Mouse (Mus musculus) induced T-regulatory cell, adult 2 months (primary cell): ENCODE measurements around the gene Frmd8.

Experiments
- DNase-seq: peaks from one replicate; pipeline ENCODE4 v3.0.0-alpha.2; 2012; ENCODE audit warnings: low read depth

Gene Frmd8

DNA sequence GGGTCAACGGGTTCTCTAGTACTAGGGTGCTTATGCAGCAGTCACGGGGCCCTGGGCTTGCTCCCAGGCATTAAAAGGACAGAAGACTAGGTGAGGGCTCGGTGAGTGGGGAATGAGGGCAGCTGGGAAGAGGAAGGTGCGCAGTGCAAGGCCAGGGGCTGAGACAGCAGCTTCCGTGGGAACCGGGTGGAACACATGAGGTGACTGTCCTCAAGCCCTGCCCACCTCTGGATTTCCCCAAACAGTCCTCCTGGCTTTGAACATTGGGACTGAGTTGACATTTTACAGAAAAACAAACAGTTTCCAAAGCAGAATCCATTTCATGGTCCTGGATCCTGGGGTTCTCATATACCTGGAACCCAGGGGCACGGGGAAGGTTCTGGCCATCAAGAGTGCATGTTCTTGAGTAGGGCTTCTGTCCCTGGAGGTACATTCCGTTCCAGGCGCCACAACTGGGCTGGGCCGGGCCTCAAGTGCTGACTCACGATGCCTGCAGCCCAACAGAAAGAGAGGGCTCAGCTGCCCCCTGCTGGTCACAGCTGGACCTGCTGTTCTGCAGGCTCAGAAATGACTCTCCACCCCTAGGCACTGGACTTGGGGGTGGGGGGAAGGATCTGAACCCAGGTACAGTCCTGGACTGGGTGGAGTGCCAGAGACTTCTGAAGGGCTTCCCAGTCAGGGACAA, 25.1 kb downstream of the Frmd8 start:
- peak; percentile 96 for DNase-seq

DNA sequence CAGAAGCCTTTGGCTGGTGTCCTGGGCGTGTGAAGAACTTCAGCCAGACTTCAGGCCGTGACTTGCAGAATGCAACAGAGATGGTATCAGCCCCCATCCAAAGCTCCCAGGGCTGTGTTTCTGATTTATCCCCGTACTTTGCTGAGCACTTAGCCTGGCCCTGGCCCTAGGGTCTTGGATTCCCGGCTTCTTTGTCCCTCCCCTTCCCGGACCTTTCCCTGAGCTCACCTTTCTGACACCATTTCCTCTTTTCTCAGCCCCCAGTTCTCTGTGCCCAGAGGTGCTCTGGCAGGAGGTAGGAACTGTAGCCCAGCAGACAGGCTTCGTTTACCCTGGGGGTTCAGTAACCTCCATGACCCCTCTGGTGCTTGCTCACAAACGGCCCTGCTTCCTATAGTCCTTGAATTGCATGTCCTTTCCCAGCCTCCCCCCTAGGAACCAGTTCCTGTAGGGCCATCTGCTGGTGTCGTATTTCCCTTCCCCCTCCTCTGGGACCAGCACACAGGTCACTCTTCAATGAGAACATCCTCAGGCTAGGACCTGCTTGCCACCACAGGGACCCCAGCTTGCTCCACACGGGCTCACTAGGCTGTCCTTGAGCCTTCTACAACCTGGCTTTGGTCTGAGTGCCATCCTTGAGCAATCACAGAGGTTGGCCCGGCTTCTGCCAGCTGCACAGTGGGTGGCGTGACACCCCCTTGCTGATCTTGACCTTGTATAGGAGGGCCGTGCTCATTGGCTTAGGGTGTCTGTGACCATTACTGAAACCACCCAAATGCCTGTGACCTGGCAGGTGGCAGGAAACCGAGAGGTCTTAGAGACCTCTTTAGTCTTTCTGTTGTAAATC, 26.0 kb downstream of the Frmd8 start:
- peak; percentile 60 for DNase-seq

DNA sequence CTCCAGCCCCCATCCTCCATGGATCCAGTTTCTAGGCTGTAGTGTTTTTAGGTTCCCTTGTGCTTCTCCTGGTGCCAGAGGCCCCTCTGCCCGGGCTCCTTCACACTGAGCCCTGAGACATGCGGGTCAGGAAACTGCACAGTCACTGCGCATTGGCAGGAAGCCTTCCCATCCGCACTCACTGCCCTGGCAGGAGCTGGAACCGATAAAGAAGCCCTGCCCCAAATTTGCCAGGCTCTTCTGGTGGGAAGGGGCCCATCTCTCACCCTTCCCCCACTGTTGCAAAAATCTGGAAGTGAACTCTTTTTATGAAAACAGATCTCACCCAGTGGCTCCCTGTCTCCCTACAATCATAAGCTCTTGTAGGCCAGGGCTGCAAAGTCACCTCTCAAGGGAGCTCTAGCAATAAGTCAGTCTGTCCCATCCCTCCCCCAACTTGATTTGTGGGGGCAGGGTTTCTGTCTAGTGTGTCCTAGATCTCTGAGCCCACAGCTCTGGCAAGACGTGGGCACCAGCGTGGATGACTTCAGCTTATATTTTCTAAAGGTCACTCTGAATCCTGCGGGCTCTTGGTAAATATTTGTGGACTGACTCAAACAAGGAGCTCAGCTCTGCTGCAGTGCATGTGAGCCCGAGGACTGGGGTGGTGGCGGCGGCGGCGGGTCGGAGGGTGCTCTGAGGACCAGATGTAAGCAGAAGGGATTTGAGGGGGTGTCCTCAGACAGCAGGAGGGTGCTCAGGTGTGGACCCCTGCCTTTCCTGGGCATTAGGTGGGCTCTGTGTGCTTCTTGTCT, 26.8 kb downstream of the Frmd8 start:
- peak; percentile 63 for DNase-seq

DNA sequence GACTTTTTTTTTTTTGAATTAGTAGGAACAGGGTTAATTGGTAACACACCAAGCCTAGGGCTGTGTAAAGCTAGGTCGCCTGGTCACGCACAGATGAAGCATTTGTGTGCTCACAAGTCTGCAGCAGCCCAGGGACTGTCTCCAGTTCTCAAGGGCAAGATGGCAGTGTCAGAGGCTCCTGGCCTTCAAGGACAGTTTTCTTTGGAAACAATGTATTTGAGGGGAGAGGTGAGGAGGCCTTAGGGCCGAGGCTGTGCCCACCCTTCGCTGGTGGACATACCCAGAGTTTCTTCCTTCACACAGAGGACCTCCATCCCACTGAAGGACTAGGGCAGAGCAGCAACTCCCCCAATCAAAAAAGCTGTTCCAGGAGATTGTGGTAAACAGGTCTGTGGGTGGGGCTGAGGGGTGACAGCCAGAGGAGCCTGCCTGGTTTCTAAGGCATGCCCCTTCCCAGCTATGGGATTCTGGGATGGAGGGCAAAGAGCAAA, 27.7 kb downstream of the Frmd8 start:
- no peak for DNase-seq

DNA sequence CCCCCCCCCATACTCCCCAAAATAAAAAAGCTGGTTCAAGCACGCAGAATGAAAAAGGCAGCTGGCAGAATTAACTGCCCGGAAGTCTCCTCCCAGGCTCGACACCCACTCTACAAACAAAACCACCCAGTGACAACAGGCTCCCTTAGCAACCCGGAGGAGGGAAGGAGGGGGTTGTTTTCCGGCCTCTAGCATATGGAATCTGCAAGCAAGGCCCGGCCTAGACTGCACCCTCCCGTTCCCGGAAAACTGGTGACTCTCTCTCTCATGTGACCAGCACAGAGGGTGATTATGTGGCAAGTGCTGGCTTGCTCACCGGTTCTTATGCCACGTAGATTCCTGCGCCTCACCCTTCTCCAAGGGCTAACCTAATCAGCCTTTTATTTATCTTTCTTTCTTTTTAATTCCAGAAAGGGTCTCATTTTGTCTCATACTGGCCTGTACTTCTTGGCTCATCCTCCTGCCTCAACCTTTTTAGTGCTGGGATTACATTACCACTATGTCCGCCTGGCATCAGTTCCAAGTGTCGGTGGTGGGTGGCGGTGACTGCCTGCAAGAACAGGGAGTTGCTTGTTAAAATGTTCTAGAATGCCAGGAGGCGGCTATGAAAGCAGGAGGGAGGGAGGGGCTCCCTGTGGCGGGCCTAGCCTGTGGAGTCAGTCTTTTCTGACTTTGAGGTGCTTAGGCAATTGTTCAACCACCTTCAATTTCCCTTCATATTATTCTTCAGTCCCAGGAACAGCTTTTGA, 28.3 kb downstream of the Frmd8 start:
- peak; percentile 89 for DNase-seq

DNA sequence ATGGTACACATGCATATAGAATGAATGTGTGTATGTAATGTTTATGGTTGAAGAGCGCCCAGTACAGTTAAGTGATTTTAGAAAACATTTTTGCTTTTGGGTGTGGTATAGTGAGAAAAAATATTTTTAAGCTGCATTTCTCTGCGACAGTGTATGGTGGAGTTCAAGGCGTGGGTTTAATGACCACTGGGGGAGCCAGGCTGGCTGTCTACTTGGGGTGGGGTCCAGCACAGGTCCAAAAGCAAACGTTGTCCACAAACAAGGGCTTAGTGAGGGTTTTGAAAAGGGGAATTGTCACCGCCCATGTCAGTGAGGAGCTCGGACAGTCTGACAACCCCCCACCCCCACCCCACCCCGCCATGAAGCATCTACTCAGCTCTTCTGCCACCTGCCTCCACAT, 28.9 kb downstream of the Frmd8 start:
- no peak for DNase-seq

DNA sequence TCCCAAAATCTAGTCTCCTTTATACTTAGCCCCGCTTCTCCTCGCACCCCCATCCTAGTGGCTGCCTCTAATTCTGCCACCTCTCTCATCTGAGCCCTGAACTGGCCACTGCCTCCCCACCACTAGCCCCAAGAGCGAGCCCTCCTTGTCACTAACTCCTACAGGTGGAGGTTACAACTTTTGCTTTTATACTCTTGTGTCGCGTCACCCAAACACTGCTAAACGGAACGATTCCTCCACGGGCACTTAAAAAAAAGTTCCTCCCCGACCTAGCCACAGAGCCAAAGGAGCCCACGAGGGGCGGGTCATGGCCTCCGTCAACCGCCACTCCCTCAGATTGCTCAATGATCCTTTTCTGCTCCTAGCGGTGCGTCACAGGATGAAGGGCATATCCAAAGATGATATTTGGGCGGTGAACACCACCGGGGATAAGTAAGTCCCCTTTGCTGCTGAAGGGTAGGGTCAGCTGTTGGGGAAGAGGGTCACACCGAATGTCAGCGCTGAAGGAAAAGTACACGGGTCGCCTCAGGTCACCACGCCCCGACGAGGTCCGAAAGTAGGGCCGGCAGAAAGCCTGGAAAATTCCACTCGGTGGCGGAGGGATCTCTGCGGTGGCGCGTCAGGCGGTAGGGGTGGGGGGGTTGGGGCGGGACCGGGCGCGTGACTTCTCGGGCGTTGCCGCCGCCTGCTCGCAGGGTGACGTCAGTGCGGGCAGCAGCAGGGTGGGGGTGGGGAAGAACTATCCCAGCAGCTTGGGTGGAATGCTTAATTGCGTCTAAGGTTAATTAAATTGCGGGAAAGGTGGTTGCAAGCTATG, 29.5 kb downstream of the Frmd8 start:
- DNase-seq, result peak; percentile 99

DNA sequence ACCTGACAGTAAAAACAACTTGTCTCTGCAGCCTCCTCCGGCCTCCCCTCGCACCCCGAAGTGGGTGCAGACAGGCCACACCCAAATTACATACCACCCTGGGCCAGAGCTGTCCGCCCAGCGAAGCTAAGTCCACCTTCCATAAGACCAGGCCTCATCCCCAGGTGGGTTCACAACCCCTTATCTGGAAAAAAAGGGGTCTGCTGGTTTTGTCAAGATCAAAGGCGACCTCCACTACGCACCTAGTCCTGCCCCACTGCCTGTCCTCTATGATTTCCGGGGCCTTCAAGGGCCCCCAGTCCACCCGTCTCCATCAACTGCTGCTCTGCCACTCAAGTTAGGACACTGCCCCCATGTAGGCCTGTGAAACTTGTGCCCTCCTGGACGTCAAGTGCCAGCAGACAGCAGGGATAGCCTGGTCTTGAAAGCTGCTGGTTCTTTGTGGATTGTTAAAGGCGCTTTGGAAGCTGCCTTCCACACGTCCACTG, 30.2 kb downstream of the Frmd8 start:
- DNase-seq, result no peak

DNA sequence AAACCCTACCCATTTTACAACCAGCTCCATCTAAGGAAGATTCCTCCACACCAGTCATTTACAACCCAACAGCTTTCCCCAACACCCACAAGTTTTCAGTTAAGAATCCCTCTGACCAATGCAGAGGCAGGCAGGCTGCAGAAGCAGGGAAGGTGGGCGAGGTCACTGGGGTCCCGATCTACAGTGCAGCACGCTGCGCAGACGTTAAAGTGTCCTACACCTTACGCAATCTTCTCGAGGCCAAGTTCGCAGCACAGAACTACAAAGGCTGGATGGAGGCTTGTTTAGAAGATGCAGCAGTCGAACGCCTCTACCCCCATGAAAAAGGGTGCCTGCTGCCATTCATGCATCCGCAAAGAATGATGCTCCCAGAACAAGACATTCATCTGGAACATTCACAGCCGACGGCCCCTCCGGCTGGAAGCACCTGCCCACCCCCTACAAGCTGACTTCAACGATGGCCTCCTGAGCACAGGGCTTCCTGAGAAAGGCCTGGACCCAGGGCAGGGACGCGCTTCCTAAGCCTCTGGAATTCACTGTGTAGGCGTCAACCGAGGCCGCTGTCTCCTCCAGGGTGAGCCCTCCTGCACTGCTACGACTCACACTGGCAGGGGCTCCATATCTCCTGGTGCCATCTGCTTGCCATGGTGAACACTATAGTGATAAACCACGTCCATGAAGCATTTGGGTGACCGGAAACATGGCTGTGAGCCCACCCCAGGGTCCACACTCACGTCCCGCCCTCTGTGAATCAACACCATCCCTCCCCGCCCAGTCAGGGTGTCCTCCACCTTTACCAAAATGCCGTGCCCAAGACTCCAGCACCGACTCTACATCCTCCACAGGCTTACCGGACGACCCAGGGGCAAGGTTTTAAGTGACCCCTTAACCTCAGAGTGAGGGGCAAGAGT, 31.0 kb downstream of the Frmd8 start:
- peak; percentile 68 for DNase-seq

DNA sequence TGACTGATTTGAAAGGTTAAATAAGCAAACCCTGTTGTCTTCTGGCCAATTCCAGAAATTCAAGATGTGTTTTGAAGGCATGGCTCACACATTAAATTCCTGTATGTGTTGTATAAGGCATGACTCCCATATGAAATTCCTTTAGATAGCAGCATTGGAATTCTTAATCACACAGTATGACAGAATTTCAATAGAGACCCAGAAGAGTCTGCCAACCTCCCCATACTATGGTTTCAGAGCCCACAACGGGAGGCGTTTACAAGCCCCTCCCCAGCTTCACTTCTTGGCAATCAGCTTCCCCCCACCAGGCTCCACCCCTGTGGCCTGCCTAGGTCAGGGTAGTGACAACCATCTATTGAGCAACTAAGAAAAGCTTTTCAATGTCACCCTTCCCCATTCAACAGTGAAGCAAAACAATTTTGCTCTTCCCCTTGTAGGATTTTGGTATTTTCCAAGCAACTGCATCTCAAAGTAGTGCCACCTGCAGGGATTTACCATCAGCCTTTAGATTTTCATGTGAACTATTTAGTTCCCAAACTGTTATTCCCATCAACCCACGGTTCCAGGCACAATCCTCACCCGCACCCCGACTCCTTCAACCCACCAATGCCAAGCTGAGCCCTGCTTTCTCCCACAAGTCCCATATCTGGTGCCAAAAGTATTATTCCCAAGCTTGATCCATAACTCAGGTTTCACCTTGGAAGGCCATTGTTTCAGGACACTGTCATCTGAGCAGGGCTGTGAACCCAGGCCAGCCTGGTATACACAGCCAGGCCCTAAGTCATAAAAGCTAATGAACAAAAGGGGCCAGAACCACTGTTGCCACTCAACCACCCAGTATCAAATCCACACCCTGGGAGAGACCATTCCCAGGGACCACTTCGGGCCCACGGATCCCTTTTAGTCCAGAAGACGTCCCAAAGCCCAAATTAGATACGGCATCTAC, 32.0 kb downstream of the Frmd8 start:
- peak; percentile 75 for DNase-seq

DNA sequence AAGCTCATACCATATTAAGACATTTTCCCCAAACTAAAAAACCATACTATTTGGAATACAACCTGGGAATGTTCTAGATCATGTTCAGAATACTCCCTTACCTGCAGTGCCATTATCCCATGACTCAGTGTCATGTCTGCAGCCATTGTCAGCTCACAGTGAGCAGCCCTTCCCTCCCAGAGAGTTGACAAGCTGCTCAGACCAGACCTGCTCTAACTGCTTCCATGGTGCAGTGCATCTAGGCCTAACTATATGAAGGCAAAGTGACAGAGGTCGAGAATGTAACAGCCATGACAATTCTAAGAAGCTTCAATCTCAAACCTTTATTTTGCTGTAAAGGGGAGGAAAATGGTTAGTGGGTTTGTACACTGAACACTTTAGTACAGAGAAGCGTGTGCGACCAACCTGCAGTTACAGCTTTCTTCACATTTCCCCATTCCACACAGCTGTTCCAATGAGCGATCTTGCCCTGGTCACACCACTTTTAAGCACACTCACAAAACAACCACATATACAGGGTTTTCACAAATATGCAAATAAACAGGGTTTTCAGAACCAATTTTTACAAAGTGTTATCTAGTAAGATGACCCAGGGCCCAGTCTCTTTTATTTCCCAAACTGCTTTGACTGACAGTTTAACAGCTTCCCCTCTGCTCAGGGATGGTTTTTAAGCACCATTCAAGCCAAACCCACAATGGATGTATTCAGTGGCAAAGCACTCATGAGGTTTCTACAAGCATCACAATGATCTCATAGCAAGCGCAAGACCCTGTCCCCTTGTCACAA, 32.9 kb downstream of the Frmd8 start:
- DNase-seq, result peak; percentile 61

DNA sequence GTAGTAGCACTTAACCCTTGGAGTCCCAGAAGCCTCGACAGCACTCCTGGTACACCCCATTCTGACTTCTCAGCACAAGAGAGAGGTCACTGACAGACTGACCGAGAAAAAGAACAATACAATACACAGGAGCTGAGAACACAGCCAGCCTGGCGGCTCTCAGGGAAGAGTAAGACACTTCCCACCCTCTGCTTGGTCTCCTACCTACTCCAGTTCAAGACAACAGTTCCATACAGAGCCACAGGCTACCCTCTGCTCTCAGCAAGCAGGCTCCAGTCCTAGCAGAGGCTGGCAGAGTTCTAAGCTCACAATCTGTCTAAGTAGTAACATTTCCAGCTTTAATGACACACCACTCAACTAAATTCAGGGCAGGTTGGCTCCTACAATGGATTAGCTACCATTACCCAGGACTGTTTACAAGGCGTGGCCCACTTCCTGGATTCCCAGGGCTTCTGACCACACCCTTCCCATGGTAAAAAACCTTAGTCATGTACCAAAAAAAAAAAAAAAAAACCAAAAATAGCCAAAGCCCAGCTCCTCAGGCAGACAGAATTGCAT, 33.6 kb downstream of the Frmd8 start:
- DNase-seq, result peak; percentile 62

DNA sequence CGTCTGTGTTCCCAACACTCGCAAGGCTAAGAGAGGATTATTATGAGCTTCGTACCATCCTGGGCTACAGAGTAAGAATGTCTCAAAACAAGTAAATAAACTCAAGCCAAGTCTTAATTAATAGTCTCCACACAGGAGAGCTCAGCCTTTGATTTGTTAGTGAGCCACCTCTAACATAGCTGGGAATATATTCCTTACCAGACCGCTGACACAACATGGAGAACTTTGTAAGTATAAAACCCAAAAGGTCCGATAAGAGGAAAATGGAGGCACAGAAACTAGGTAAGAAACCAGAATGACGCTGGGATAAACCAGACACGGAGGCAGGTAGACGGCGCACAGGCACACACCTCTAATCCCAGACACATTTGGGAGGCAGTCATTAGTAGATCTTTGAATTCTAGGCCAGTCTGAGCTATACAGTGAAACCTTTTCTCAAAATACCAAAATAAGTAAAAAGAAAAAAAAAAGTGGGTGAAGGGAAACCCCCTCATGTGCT, 34.1 kb downstream of the Frmd8 start:
- no peak for DNase-seq

DNA sequence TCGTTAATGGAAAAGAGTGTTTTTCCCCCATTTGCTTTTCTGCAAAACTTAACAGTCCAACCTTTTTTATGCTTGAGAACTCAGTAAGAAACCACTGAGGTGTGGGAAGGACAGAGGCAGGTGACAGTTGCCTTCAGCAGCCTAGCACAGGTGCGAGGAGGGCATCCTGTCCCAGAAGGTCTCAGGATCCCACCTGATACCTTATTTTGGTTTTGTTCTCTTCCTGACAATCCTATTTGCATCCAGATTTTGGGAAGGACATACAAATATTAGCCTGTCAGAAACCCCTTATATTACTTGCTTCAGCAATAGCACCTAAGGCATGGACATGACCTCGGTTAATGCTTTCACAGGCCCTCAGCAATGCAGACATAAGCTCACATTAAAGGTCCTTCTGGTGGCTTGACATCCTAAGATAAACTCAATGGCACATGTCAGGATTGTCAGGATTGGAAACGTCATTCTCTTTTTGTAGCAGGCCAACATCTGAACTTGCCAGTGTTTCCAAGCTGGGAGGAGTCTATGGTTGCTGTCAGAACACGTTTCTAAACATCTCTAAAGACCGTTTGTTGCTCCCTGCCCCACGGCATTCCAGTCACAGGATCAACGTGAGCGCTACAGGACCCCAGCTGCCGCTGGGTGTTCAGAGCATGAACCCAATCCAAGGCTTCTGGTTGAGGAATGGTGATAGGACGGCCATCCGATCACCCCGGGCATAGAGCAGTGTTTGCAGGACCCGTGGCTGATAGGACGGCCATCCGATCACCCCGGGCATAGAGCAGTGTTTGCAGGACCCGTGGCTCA, 34.8 kb downstream of the Frmd8 start:
- no peak for DNase-seq

DNA sequence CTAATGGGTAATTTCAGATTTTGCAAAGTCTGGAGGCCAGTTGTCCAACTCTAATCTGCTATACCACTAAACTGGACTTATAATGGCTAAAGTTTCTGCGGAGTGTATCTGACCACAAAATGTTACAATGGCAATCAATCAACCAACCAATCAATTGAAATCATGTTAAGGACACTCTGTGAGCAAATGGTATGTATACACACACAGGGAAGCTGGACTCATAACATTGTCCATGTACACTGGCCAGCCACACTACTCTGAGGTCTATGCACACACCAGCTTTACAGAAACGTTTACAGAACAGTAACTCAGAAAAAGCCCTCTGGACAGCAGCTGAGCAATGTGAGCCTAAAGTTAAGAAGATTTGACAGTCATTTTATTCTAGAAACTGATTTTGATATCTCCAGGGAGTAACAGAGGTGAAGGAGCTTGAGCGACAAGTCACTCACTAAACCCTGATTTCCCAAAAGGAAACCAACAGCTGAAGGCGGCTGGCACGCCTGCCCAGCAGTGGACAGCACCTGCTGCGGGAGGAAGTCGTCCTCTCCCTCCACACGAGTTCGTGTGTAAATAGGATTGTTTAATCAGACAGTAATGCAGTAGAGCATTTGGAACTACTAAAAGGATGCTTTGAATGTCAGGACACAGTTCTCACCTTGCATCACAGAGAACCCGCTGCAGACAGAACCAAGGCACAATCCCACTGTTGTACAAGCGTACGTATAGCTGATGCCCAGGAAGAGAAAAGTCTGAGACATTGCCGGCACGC, 35.6 kb downstream of the Frmd8 start:
- DNase-seq, result no peak

DNA sequence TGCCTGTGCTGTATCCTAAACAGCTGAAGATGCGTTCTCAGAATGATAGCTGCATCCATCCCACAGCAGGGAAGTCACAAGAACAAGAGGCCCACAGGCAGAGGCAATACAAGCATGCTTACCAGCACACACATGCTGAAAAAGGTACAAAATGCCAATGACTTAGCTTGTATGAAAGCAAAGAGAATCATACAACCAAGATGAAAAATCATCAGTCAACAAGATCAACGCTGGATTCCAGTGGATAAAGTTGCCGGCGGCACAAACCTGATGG, 36.2 kb downstream of the Frmd8 start:
- no peak for DNase-seq
